In genomic region chr2:68442113-68442717, GRCm38 (mm10) we compare ENCODE assay signal across 14 mouse cellular contexts. TPM values are rescaled to one million over a fixed set of nuclear protein-coding genes. Genes with fewer than 3 reads are reported as not detected.
DNase-seq lines count a peak whose midpoint lies in the region; ATAC-seq and TF ChIP-seq lines count a peak whose summit lies in the region.
"Had no signal": no experiment of that assay in that cellular context is flagged by ENCODE, and none has a peak within 500 bp of the region (broad histone marks: within the 10 kb centered on the region; RNA-seq: fewer than 3 reads in every experiment).

No protein-coding gene starts in this region.

- peak overlapping the region; percentile 19; the same call in 1 of the 2 replicates for H3K27ac ChIP-seq in hindbrain, embryonic 13.5 days
- H3K27ac ChIP-seq in hindbrain, embryonic 14.5 days: no peak overlapping the region
- no peak overlapping the region for H3K27ac ChIP-seq in midbrain, embryonic 11.5 days (ENCODE audit: low read depth, low read length)
- no peak overlapping the region for H3K27ac ChIP-seq in midbrain, embryonic 16.5 days (ENCODE audit: low read length)
- peak overlapping the region; percentile 39; the same call in 1 of the 2 replicates for H3K27ac ChIP-seq in limb, embryonic 13.5 days
- no peak overlapping the region for H3K27ac ChIP-seq in layer of hippocampus, adult 2 months
- H3K27ac ChIP-seq: forebrain, embryonic 12.5 days; neural tube, embryonic 15.5 days had no signal

- H3K9ac ChIP-seq in hindbrain, embryonic 13.5 days: no peak overlapping the region
- H3K9ac ChIP-seq in hindbrain, embryonic 14.5 days: no peak overlapping the region
- H3K9ac ChIP-seq in midbrain, embryonic 11.5 days (ENCODE audit: low read length): no peak overlapping the region
- H3K9ac ChIP-seq in midbrain, embryonic 16.5 days (ENCODE audit: low read depth, low read length): no peak overlapping the region
- H3K9ac ChIP-seq in limb, embryonic 13.5 days: no peak overlapping the region
- H3K9ac ChIP-seq: forebrain, embryonic 12.5 days; neural tube, embryonic 15.5 days had no signal

- ATAC-seq in hindbrain, embryonic 13.5 days (ENCODE audit: low FRiP score): no peak
- ATAC-seq in hindbrain, embryonic 14.5 days (ENCODE audit: low FRiP score): no peak
- ATAC-seq in midbrain, embryonic 11.5 days (ENCODE audit: low FRiP score): 0 out of 2 replicates have a peak, but pooled peaks have one; percentile 54
- no peak for ATAC-seq in midbrain, embryonic 16.5 days
- ATAC-seq in limb, embryonic 13.5 days (ENCODE audit: low FRiP score, low read depth): peak; percentile 33; the same call in 1 of the 2 replicates
- ATAC-seq: inflammation-experienced regulatory T-cells, adult 6 months had no signal

- H3K27me3 ChIP-seq in hindbrain, embryonic 13.5 days: no peaks in the 10 kb centered on the region
- H3K27me3 ChIP-seq in hindbrain, embryonic 14.5 days (ENCODE audit: control insufficient read depth, insufficient read depth, low read length): no peaks in the 10 kb centered on the region
- H3K27me3 ChIP-seq in midbrain, embryonic 11.5 days (ENCODE audit: control insufficient read depth, insufficient read depth, low read length): no peaks in the 10 kb centered on the region
- no peaks in the 10 kb centered on the region for H3K27me3 ChIP-seq in midbrain, embryonic 16.5 days (ENCODE audit: control insufficient read depth, insufficient read depth, low read depth, low read length)
- H3K27me3 ChIP-seq in limb, embryonic 13.5 days: no peaks in the 10 kb centered on the region
- H3K27me3 ChIP-seq: forebrain, embryonic 12.5 days; neural tube, embryonic 15.5 days had no signal

- WGBS in hindbrain, embryonic 13.5 days: 58% methylated on average over 5 of the region's 5 CpGs
- WGBS in hindbrain, embryonic 14.5 days: 58% methylated on average over 5 of the region's 5 CpGs
- 61% methylated on average over 5 of the region's 5 CpGs for WGBS in midbrain, embryonic 11.5 days
- WGBS in midbrain, embryonic 16.5 days: 59% methylated on average over 5 of the region's 5 CpGs
- 12% methylated on average over 5 of the region's 5 CpGs for WGBS in limb, embryonic 13.5 days

- peaks cover 13% of the 10 kb centered on the region for H3K4me1 ChIP-seq in hindbrain, embryonic 13.5 days (replicated peaks)
- no peaks in the 10 kb centered on the region; the same call in 1 of the 2 replicates for H3K4me1 ChIP-seq in hindbrain, embryonic 14.5 days (replicated peaks; ENCODE audit: control insufficient read depth, insufficient read depth, low read length)
- peaks cover 6% of the 10 kb centered on the region for H3K4me1 ChIP-seq in midbrain, embryonic 11.5 days (ENCODE audit: control insufficient read depth, insufficient read depth, low read length)
- peaks cover 5% of the 10 kb centered on the region; the same call in 1 of the 2 replicates for H3K4me1 ChIP-seq in midbrain, embryonic 16.5 days (ENCODE audit: control insufficient read depth, insufficient read depth, low read length)
- peaks cover 26% of the 10 kb centered on the region for H3K4me1 ChIP-seq in limb, embryonic 13.5 days

- no peak for TF ChIP-seq CTCF in layer of hippocampus, adult 2 months (conservative IDR thresholded peaks at IDR 0.05)

- H3K9me3 ChIP-seq in hindbrain, embryonic 13.5 days: no peaks in the 10 kb centered on the region
- no peaks in the 10 kb centered on the region for H3K9me3 ChIP-seq in hindbrain, embryonic 14.5 days (ENCODE audit: control insufficient read depth, low read length)
- H3K9me3 ChIP-seq in midbrain, embryonic 11.5 days (ENCODE audit: control insufficient read depth, low read length): no peaks in the 10 kb centered on the region
- H3K9me3 ChIP-seq in midbrain, embryonic 16.5 days (replicated peaks; ENCODE audit: control insufficient read depth, low read length, poor library complexity, severe bottlenecking): no peaks in the 10 kb centered on the region
- no peaks in the 10 kb centered on the region for H3K9me3 ChIP-seq in limb, embryonic 13.5 days
- H3K9me3 ChIP-seq: forebrain, embryonic 12.5 days; neural tube, embryonic 15.5 days had no signal

- peak; percentile 36 for DNase-seq in embryo, embryonic 10 days (ENCODE audit: low spot score)
- no peak for DNase-seq in embryo, embryonic 9.5 days (ENCODE audit: extremely low spot score)
- DNase-seq in hindbrain, embryonic 14.5 days (ENCODE audit: low spot score): no peak
- DNase-seq in midbrain, embryonic 11.5 days (ENCODE audit: low spot score, missing footprints): no peak
- DNase-seq in layer of hippocampus, adult 2 months (ENCODE audit: low spot score in 2 of 2): no peak
- DNase-seq: cerebellum, adult 2 months; gastrocnemius, postnatal 10 days; thymus, postnatal 14 days had no signal

- H3K4me2 ChIP-seq in hindbrain, embryonic 13.5 days: no peak overlapping the region
- no peak overlapping the region for H3K4me2 ChIP-seq in hindbrain, embryonic 14.5 days (replicated peaks)
- no peak overlapping the region for H3K4me2 ChIP-seq in midbrain, embryonic 11.5 days
- H3K4me2 ChIP-seq in midbrain, embryonic 16.5 days (ENCODE audit: low read length): no peak overlapping the region
- no peak overlapping the region for H3K4me2 ChIP-seq in limb, embryonic 13.5 days (replicated peaks)
- H3K4me2 ChIP-seq: forebrain, embryonic 12.5 days; neural tube, embryonic 15.5 days had no signal

- H3K36me3 ChIP-seq in hindbrain, embryonic 13.5 days: no peaks in the 10 kb centered on the region
- H3K36me3 ChIP-seq in hindbrain, embryonic 14.5 days (replicated peaks; ENCODE audit: control insufficient read depth, insufficient read depth): no peaks in the 10 kb centered on the region
- no peaks in the 10 kb centered on the region for H3K36me3 ChIP-seq in midbrain, embryonic 11.5 days (ENCODE audit: control insufficient read depth, insufficient read depth, low read length)
- no peaks in the 10 kb centered on the region for H3K36me3 ChIP-seq in midbrain, embryonic 16.5 days (ENCODE audit: control insufficient read depth, insufficient read depth, low read length)
- no peaks in the 10 kb centered on the region for H3K36me3 ChIP-seq in limb, embryonic 13.5 days
- H3K36me3 ChIP-seq: forebrain, embryonic 12.5 days; neural tube, embryonic 15.5 days had no signal

- no peak overlapping the region for H3K4me3 ChIP-seq in hindbrain, embryonic 13.5 days
- no peak overlapping the region for H3K4me3 ChIP-seq in hindbrain, embryonic 14.5 days (replicated peaks; ENCODE audit: low read length)
- H3K4me3 ChIP-seq in midbrain, embryonic 11.5 days (ENCODE audit: low read depth, low read length): no peak overlapping the region
- no peak overlapping the region for H3K4me3 ChIP-seq in midbrain, embryonic 16.5 days (ENCODE audit: low read depth, low read length)
- no peak overlapping the region for H3K4me3 ChIP-seq in limb, embryonic 13.5 days
- no peak overlapping the region for H3K4me3 ChIP-seq in layer of hippocampus, adult 2 months
- H3K4me3 ChIP-seq: forebrain, embryonic 12.5 days; neural tube, embryonic 15.5 days had no signal

RNA-seq across cellular contexts. Expression of gene Stk39, which starts 29.9 kb away (rescaled TPM):
- 36.8 and 39.4 TPM in 2 replicates for polyA plus RNA-seq in hindbrain, embryonic 13.5 days (2015; fragmentation: Nextera tagmentation; extraction: Ambion mirVana)
- 50.9 and 51.3 TPM in 2 replicates for polyA plus RNA-seq in hindbrain, embryonic 14.5 days (2014; fragmentation: Nextera tagmentation; extraction: Ambion mirVana)
- 51.9 and 52.5 TPM in 2 replicates for polyA plus RNA-seq in midbrain, embryonic 11.5 days (2014; fragmentation: Nextera tagmentation; extraction: Ambion mirVana)
- polyA plus RNA-seq in midbrain, embryonic 16.5 days (2015; fragmentation: Nextera tagmentation; extraction: Ambion mirVana): 21.4 and 22.2 TPM in 2 replicates
- 13.7 and 14.8 TPM in 2 replicates for polyA plus RNA-seq in limb, embryonic 13.5 days (2015; fragmentation: Nextera tagmentation; extraction: Ambion mirVana)
- total RNA-seq in layer of hippocampus, adult 2 months (2021): 10 to 100 TPM; 71.8 to 75.3 TPM

Comparison
In these comparisons a context has a peak if more than half of its experiments do, and no peak if none do; other contexts are left out.
1. ATAC-seq: peak in midbrain, embryonic 11.5 days (single experiment) and limb, embryonic 13.5 days (single experiment); none in hindbrain, embryonic 13.5 days (single experiment), hindbrain, embryonic 14.5 days (single experiment) and midbrain, embryonic 16.5 days (single experiment).
2. H3K27ac ChIP-seq: peak in hindbrain, embryonic 13.5 days (single experiment) and limb, embryonic 13.5 days (single experiment); none in hindbrain, embryonic 14.5 days (single experiment), midbrain, embryonic 11.5 days (single experiment), midbrain, embryonic 16.5 days (single experiment) and layer of hippocampus, adult 2 months (single experiment).